ENCODE assay signal across 9 mouse cellular contexts in the genomic region with DNA sequence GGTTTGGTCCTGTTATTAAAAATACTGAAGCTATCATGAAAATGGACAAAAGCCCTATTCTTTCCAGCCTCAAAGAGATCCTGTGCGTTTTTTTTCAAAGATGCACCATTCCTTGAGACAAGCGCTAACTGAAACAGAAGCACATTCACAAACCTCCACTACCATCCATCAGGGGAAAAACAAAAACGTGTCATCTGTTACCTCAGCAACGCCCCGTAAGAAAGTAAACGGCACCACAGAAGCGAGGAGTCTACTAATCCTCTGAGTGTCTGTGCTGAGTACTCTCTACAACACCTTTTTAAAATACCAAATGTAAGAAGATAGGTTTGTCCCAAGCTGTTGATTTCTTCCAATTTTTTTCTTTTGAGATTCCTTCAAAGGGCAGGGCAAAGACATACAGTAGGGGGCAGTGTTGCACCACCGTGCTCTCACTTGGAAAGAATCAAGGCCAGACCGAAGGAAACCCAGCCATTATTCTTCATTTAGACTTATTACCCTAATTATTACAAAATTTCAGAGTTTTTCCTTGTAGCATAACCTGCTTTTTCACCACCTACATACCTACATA.
DNase-seq lines count a peak whose midpoint lies in the region; ATAC-seq and TF ChIP-seq lines count a peak whose summit lies in the region.
"Had no signal": no experiment of that assay in that cellular context is flagged by ENCODE, and none has a peak within 500 bp of the region (broad histone marks: within the 10 kb centered on the region; RNA-seq: fewer than 3 reads in every experiment).

No protein-coding gene starts in this region.

- H3K9ac ChIP-seq in embryonic facial prominence, embryonic 15.5 days, result no peak overlapping the region
- H3K9ac ChIP-seq in lung, embryonic 15.5 days, result no peak overlapping the region
- H3K9ac ChIP-seq: liver, embryonic 15.5 days had no signal

- no peaks in the 10 kb centered on the region for H3K36me3 ChIP-seq in E14TG2a.4 (ENCODE audit: insufficient read depth, low read length)
- no peaks in the 10 kb centered on the region for H3K36me3 ChIP-seq in embryonic facial prominence, embryonic 15.5 days
- H3K36me3 ChIP-seq in lung, embryonic 15.5 days, result no peaks in the 10 kb centered on the region
- H3K36me3 ChIP-seq: liver, embryonic 15.5 days had no signal

- H3K27me3 ChIP-seq in E14TG2a.4 (ENCODE audit: insufficient read depth, low read length), result no peaks in the 10 kb centered on the region
- no peaks in the 10 kb centered on the region for H3K27me3 ChIP-seq in embryonic facial prominence, embryonic 15.5 days
- no peaks in the 10 kb centered on the region for H3K27me3 ChIP-seq in lung, embryonic 15.5 days
- H3K27me3 ChIP-seq: liver, embryonic 15.5 days had no signal

- ATAC-seq in embryonic facial prominence, embryonic 15.5 days (ENCODE audit: insufficient number of reproducible peaks, low FRiP score, low TSS enrichment, low read depth), result no peak
- no peak for ATAC-seq in lung, embryonic 15.5 days (ENCODE audit: borderline replicate concordance, extremely low read depth, low FRiP score, low TSS enrichment)

- no peaks in the 10 kb centered on the region for H3K4me1 ChIP-seq in E14TG2a.4 (replicated peaks; ENCODE audit: low read depth, low read length)
- no peaks in the 10 kb centered on the region for H3K4me1 ChIP-seq in bone marrow, adult 2 months (ENCODE audit: control insufficient read depth, insufficient read depth, low read length)
- H3K4me1 ChIP-seq in embryonic facial prominence, embryonic 15.5 days, result peaks cover 3% of the 10 kb centered on the region; the same call in 1 of the 2 replicates
- peaks cover 6% of the 10 kb centered on the region for H3K4me1 ChIP-seq in lung, embryonic 15.5 days
- H3K4me1 ChIP-seq: liver, embryonic 15.5 days had no signal

- H3K9me3 ChIP-seq in E14TG2a.4 (ENCODE audit: low read length), result no peaks in the 10 kb centered on the region
- H3K9me3 ChIP-seq in embryonic facial prominence, embryonic 15.5 days (replicated peaks), result no peaks in the 10 kb centered on the region
- H3K9me3 ChIP-seq in lung, embryonic 15.5 days, result no peaks in the 10 kb centered on the region
- H3K9me3 ChIP-seq: liver, embryonic 15.5 days had no signal

- no peak overlapping the region for H3K27ac ChIP-seq in bone marrow, adult 2 months (ENCODE audit: control insufficient read depth, insufficient read depth, low read depth, low read length, poor library complexity)
- peak overlapping the region; percentile 74 for H3K27ac ChIP-seq in embryonic facial prominence, embryonic 15.5 days (replicated peaks)
- H3K27ac ChIP-seq in lung, embryonic 15.5 days, result no peak overlapping the region
- H3K27ac ChIP-seq: liver, embryonic 15.5 days had no signal

- no peak overlapping the region for H3K4me3 ChIP-seq in E14TG2a.4 (replicated peaks; ENCODE audit: low read length)
- no peak overlapping the region for H3K4me3 ChIP-seq in bone marrow, adult 2 months (replicated peaks; ENCODE audit: control insufficient read depth, low read depth, low read length)
- H3K4me3 ChIP-seq in embryonic facial prominence, embryonic 15.5 days (replicated peaks), result no peak overlapping the region
- H3K4me3 ChIP-seq in lung, embryonic 15.5 days, result no peak overlapping the region; the same call in 1 of the 2 replicates
- H3K4me3 ChIP-seq: liver, embryonic 15.5 days had no signal

- WGBS in bone marrow, adult 2 months, result 11% methylated on average over 9 of the region's 9 CpGs
- WGBS in embryonic facial prominence, embryonic 15.5 days, result 13% methylated on average over 9 of the region's 9 CpGs
- 8% methylated on average over 9 of the region's 9 CpGs for WGBS in lung, embryonic 15.5 days

- peak; percentile 57 for TF ChIP-seq CTCF in E14TG2a.4 (conservative IDR thresholded peaks at IDR 0.05; ENCODE audit: low read length)
- peak; percentile 71 for TF ChIP-seq CTCF in bone marrow, adult 2 months (IDR thresholded peaks at IDR 0.05; ENCODE audit: control insufficient read depth, insufficient read depth, low read length)

- DNase-seq in heart, postnatal 4 days, result peak; percentile 84
- peak; percentile 75 for DNase-seq in layer of hippocampus, adult 11-12 months (ENCODE audit: low spot score)
- DNase-seq in retina, postnatal 7 days (ENCODE audit: low read depth, low spot score), result peak; percentile 33
- DNase-seq in urinary bladder, adult 2 months (ENCODE audit: low spot score), result peak; percentile 30

- TF ChIP-seq POLR2A in bone marrow, adult 2 months (IDR thresholded peaks at IDR 0.05; ENCODE audit: borderline replicate concordance, control insufficient read depth, low read depth, low read length), result no peak

- peak overlapping the region; percentile 38 for H3K4me2 ChIP-seq in embryonic facial prominence, embryonic 15.5 days (replicated peaks)
- H3K4me2 ChIP-seq in lung, embryonic 15.5 days, result peak overlapping the region; percentile 46
- H3K4me2 ChIP-seq: liver, embryonic 15.5 days had no signal

Comparison
In these comparisons a context has a peak if more than half of its experiments do, and no peak if none do; other contexts are left out.
1. DNase-seq: peak in every context shown above with its lines; median percentile 84 in heart, postnatal 4 days; 75 in layer of hippocampus, adult 11-12 months; 33 in retina, postnatal 7 days; 30 in urinary bladder, adult 2 months.